Mouse (Mus musculus) hindbrain, embryonic 16.5 days (tissue): ENCODE measurements around the gene Sec16a. TPM values are rescaled to one million over a fixed set of nuclear protein-coding genes. Genes with fewer than 3 reads are reported as not detected.

Source experiments
- ATAC-seq: fragments of 200-750 bp; cut with Nextera tagmentation; 2 replicates; pipeline ENCODE4 v1.8.0; 2017; ENCODE audit warnings: moderate TSS enrichment, moderate library complexity
- H3K27ac ChIP-seq: fragments of 300-500 bp; sonication (generic); 2 replicates; pipeline ENCODE4 v1.5.1; 2014; ENCODE audit warnings: low read depth, mild to moderate bottlenecking, control low read depth, low read length, moderate library complexity
- H3K27me3 ChIP-seq: fragments of 300-500 bp; sonication (generic); replicated peaks from 2 replicates; pipeline ENCODE4 v1.6.1; 2014; ENCODE audit warnings: low read length; ENCODE audit not compliant: control insufficient read depth, insufficient read depth
- H3K36me3 ChIP-seq: fragments of 300-500 bp; sonication (generic); 2 replicates; pipeline ENCODE4 v1.6.1; 2014; ENCODE audit warnings: mild to moderate bottlenecking, low read length, moderate library complexity, mixed read lengths; ENCODE audit not compliant: control insufficient read depth, insufficient read depth
- H3K4me1 ChIP-seq: fragments of 300-500 bp; sonication (generic); 2 replicates; pipeline ENCODE4 v1.6.1; 2014; ENCODE audit warnings: low read depth, low read length; ENCODE audit not compliant: control insufficient read depth, insufficient read depth
- H3K4me2 ChIP-seq: fragments of 300-500 bp; sonication (generic); 2 replicates; pipeline ENCODE4 v1.6.1; 2014; ENCODE audit warnings: mild to moderate bottlenecking, low read length, control low read depth, moderate library complexity
- H3K4me3 ChIP-seq: fragments of 300-500 bp; sonication (generic); 2 replicates; pipeline ENCODE4 v1.5.1; 2014; ENCODE audit warnings: mild to moderate bottlenecking, low read length, control low read depth, moderate library complexity
- H3K9ac ChIP-seq: fragments of 300-500 bp; sonication (generic); 2 replicates; pipeline ENCODE4 v1.6.1; 2014; ENCODE audit warnings: low read depth, mild to moderate bottlenecking, control low read depth, low read length, moderate library complexity
- H3K9me3 ChIP-seq: fragments of 300-500 bp; sonication (generic); 2 replicates; pipeline ENCODE4 v1.6.1; 2014; ENCODE audit warnings: mild to moderate bottlenecking, low read length, moderate library complexity; ENCODE audit not compliant: control insufficient read depth
- WGBS: fragments of 180-500 bp; shearing (Covaris S2); extraction: QIAGEN DNeasy Blood & Tissue Kit; methylation state at CpG from one replicate; pipeline ENCODE4 v1.1.7; 2014; 5-methylcytosine and 5-hydroxymethylcytosine counted together
- microRNA-seq: library from miRNA; unstranded; fragments of <30 nt; microRNA quantifications from one replicate; pipeline ENCODE4, GENCODE M21; 2017
- polyA plus RNA-seq: library from polyadenylated mRNA; unstranded; fragments of >200 nt; fragmentation: Nextera tagmentation; extraction: Ambion mirVana; gene quantifications from 2 replicates; pipeline ENCODE4 v1.2.1, GENCODE M21; 2015

Gene Sec16a
- polyA plus RNA-seq, 1 experiment from 2014 or later: 15.4 TPM

DNA sequence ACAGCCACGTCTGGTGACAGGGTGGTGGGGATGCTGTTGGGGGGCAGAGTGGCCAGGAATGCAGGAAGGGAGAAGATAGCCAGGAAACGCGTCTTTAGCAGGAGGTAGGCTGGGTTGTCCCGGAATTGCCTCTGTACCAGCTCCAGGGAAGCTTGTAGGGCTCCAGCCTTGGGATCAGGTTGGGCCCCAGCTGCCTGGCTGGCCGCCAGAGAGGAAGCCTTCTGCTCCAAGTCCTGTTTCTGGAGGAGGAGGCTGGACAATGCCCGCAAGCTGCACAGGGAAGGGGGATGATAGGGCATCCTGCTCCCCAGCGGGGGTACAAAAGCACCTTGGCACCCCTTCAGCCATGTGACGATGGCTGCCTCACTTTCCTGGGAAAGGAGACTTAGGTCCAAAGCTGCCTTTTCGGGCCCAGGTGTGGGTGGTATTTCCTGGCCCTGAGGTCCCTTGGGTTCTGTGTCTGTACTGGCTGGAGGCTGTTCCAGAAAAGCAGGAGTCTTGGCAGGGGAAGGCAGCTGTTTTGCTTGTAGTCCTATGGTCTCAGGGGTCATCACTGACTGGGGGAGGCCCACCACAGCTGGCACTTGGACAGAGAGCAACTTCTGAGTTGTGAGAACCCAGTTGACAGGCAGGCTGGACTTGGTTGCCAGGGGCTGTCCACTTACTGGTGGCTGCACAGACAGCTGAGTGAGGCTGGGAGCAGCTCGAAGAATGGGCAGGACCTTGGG, 80.1 kb downstream of the Sec16a start:
- H3K27me3 ChIP-seq: no peaks in the 10 kb centered on the region
- WGBS: 75% methylated on average over 10 of the region's 10 CpGs
- no peaks in the 10 kb centered on the region for H3K4me1 ChIP-seq
- H3K4me3 ChIP-seq: no peak overlapping the region
- no peak overlapping the region for H3K9ac ChIP-seq
- ATAC-seq: no peak
- no peaks in the 10 kb centered on the region for H3K9me3 ChIP-seq
- H3K27ac ChIP-seq: no peak overlapping the region
- no peak overlapping the region for H3K4me2 ChIP-seq
- H3K36me3 ChIP-seq: peaks cover 56% of the 10 kb centered on the region

- Histone ChIP-seq H3K4me3 (no peak overlapping the region), H3K9ac (no peak overlapping the region), H3K4me1 (no peaks in the 10 kb centered on the region), H3K27ac (no peak overlapping the region), H3K27me3 (no peaks in the 10 kb centered on the region), H3K9me3 (no peaks in the 10 kb centered on the region), H3K36me3 (peaks cover 45% of the 10 kb centered on the region), H3K4me2 (no peak overlapping the region)
- ATAC-seq: no peak
- WGBS: 88% methylated on average over 5 of the region's 5 CpGs
Observed at GRCm38 (mm10) chr2:26363481-26363880, 81.5 kb downstream of the Sec16a start.

- Histone ChIP-seq H3K27me3 (no peaks in the 10 kb centered on the region), H3K4me3 (no peak overlapping the region), H3K4me2 (no peak overlapping the region), H3K9me3 (no peaks in the 10 kb centered on the region), H3K9ac (no peak overlapping the region), H3K36me3 (peaks cover 40% of the 10 kb centered on the region), H3K27ac (no peak overlapping the region), H3K4me1 (no peaks in the 10 kb centered on the region)
- ATAC-seq: no peak
- 87% methylated on average over 5 of the region's 5 CpGs for WGBS
Observed at GRCm38 (mm10) chr2:26362991-26363390, 82.0 kb downstream of the Sec16a start.

- Histone ChIP-seq H3K27ac (no peak within 1 kb of the TSS), H3K9me3 (no peaks in the 10 kb centered on the region), H3K4me3 (no peak within 1 kb of the TSS), H3K4me1 (no peaks in the 10 kb centered on the region; the same call in 1 of the 2 replicates), H3K36me3 (peaks cover 19% of the 10 kb centered on the region), H3K4me2 (no peak within 1 kb of the TSS), H3K9ac (no peak within 1 kb of the TSS), H3K27me3 (no peaks in the 10 kb centered on the region)
- no peak for ATAC-seq
- WGBS: 42% methylated on average over 3 of the region's 3 CpGs
Observed at GRCm38 (mm10) chr2:26360772-26361171, 84.2 kb downstream of the Sec16a start, which contains the start of gene Card9. Gene Card9 (minus strand): TSS chr2:26360918.

DNA sequence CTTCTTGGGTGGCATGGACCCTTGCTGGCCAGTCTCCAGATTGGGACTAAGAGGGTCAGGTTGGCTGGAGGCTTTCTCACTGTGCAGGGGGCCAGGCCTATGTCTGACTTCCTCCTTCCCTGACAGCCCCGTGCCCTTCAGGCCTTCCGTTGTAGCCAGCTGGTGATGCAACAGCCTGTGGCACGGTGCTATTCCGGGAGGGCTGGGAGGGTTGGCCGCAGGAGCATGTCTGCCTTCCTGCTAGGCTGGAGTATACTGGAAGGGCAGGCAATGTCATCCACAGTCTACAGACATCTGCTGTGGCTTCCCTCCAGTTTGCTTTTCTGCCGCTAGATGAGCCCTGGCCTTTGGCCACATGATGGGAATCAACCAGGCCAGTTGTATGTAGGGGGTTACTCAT, 85.0 kb downstream of the Sec16a start:
- Histone ChIP-seq H3K4me3 (no peak overlapping the region), H3K9me3 (no peaks in the 10 kb centered on the region), H3K9ac (no peak overlapping the region), H3K27ac (no peak overlapping the region), H3K4me1 (no peaks in the 10 kb centered on the region; the same call in 1 of the 2 replicates), H3K4me2 (no peak overlapping the region), H3K27me3 (no peaks in the 10 kb centered on the region), H3K36me3 (peaks cover 12% of the 10 kb centered on the region)
- ATAC-seq: no peak
- WGBS: 72% methylated on average over 6 of the region's 6 CpGs

Small RNAs within 50 kb of the gene (microRNA-seq; reads per million reads assigned to microRNA genes)
- gene Mir6996: 0.62 reads per million

Other genes with a start within 250 kb of the Sec16a start
- 3.3 and 4.5 TPM in 2 replicates for gene Lhx3, start 236.9 kb downstream of the Sec16a start, polyA plus RNA-seq
- 15.3 and 16.7 TPM in 2 replicates for gene Qsox2, start 207.7 kb downstream of the Sec16a start, polyA plus RNA-seq
- 0.15 and 0.19 TPM in 2 replicates for gene Ccdc187, start 150.7 kb downstream of the Sec16a start, polyA plus RNA-seq
- gene Gpsm1, start 129.7 kb downstream of the Sec16a start, polyA plus RNA-seq: 177 and 185 TPM in 2 replicates
- 30.1 and 32.6 TPM in 2 replicates for gene Dnlz, start 93.1 kb downstream of the Sec16a start, polyA plus RNA-seq
- gene Card9, start 84.3 kb downstream of the Sec16a start, polyA plus RNA-seq: 1.9 and 2.9 TPM in 2 replicates
- 29.1 and 36.4 TPM in 2 replicates for gene Snapc4, start 64.6 kb downstream of the Sec16a start, polyA plus RNA-seq
- gene Entr1, start 55.9 kb downstream of the Sec16a start, polyA plus RNA-seq: 158 and 169 TPM in 2 replicates
- gene Pmpca, start 55.9 kb downstream of the Sec16a start, polyA plus RNA-seq: 96.0 and 98.9 TPM in 2 replicates
- 24.9 and 25.6 TPM in 2 replicates for gene Inpp5e, start 36.0 kb downstream of the Sec16a start, polyA plus RNA-seq
- 13.3 and 15.1 TPM in 2 replicates for gene Notch1, start 71.4 kb upstream of the Sec16a start, polyA plus RNA-seq
- gene Egfl7, start 134.8 kb upstream of the Sec16a start, polyA plus RNA-seq: 75.4 and 76.2 TPM in 2 replicates
- gene Gm20532, start 141.4 kb upstream of the Sec16a start, polyA plus RNA-seq: not detected in 2 replicates
- 6.2 and 7.2 TPM in 2 replicates for gene Agpat2, start 159.2 kb upstream of the Sec16a start, polyA plus RNA-seq
- 153 and 156 TPM in 2 replicates for gene Fam69b, start 183.2 kb upstream of the Sec16a start, polyA plus RNA-seq
- not detected in 2 replicates for gene Lcn4, start 226.1 kb upstream of the Sec16a start, polyA plus RNA-seq